Mouse (Mus musculus): Measurements from ENCODE around the gene Col28a1.

GRCm38 (mm10) chr6:8164741-8165140, 27.7 kb downstream of the Col28a1 start:
- TF ChIP-seq CTCF (IDR thresholded peaks at IDR 0.05; ENCODE audit: insufficient read depth, low read depth, low read length) (no peak), POLR2A (IDR thresholded peaks at IDR 0.05; ENCODE audit: insufficient read depth, low read depth, low read length) (no peak)
